Mouse (Mus musculus) lung, postnatal 0 days (tissue): ENCODE data around the gene Adamts4. TPM values are rescaled to one million over a fixed set of nuclear protein-coding genes. Genes with fewer than 3 reads are reported as not detected.
A peak's percentile ranks its signal among the peaks of the same experiment; 100 is the strongest.

Experiments used
- ATAC-seq: fragments of 200-750 bp; cut with Nextera tagmentation; 2 replicates; pipeline ENCODE4 v1.8.0; 2017; ENCODE audit warnings: moderate library complexity
- DNase-seq: peaks from one replicate; pipeline ENCODE4 v3.0.0-alpha.2; 2016; ENCODE audit warnings: low spot score
- H3K27ac ChIP-seq: fragments of 300-500 bp; sonication (generic); 2 replicates; pipeline ENCODE4 v1.5.1; 2014; ENCODE audit warnings: antibody characterized with exemption, mild to moderate bottlenecking, low read length, mixed read lengths
- H3K27me3 ChIP-seq: fragments of 300-500 bp; sonication (generic); replicated peaks from 2 replicates; pipeline ENCODE4 v1.6.1; 2014; ENCODE audit warnings: low read length, mixed read lengths; ENCODE audit not compliant: insufficient read depth
- H3K36me3 ChIP-seq: fragments of 300-500 bp; sonication (generic); 2 replicates; pipeline ENCODE4 v1.6.1; 2014; ENCODE audit warnings: low read length, mixed read lengths; ENCODE audit not compliant: insufficient read depth
- H3K4me1 ChIP-seq: fragments of 300-500 bp; sonication (generic); 2 replicates; pipeline ENCODE4 v1.6.1; 2014; ENCODE audit warnings: antibody characterized with exemption, low read depth, low read length, mixed read lengths; ENCODE audit not compliant: insufficient read depth
- H3K4me2 ChIP-seq: fragments of 300-500 bp; sonication (generic); replicated peaks from 2 replicates; pipeline ENCODE4 v1.6.1; 2014; ENCODE audit warnings: low read depth, mild to moderate bottlenecking, low read length, moderate library complexity, mixed read lengths
- H3K4me3 ChIP-seq: fragments of 300-500 bp; sonication (generic); 2 replicates; pipeline ENCODE4 v1.5.1; 2014; ENCODE audit warnings: low read depth, low read length
- H3K9ac ChIP-seq: fragments of 300-500 bp; sonication (generic); replicated peaks from 2 replicates; pipeline ENCODE4 v1.6.1; 2014; ENCODE audit warnings: low read depth, mild to moderate bottlenecking
- H3K9me3 ChIP-seq: fragments of 300-500 bp; sonication (generic); 2 replicates; pipeline ENCODE4 v1.6.1; 2016; ENCODE audit warnings: low read length, mixed read lengths
- CTCF ChIP-seq: IDR thresholded peaks from 2 replicates; pipeline ENCODE4 v1.5.1; 2016; ENCODE audit warnings: antibody characterized with exemption, mild to moderate bottlenecking
- EP300 ChIP-seq: IDR thresholded peaks from 2 replicates; pipeline ENCODE4 v1.6.1; 2016; ENCODE audit warnings: antibody characterized with exemption, mild to moderate bottlenecking, control low read depth
- WGBS: fragments of 180-500 bp; shearing (Covaris S2); extraction: QIAGEN DNeasy Blood & Tissue Kit; methylation state at CpG from one replicate; pipeline ENCODE4 v1.1.7; 2014; 5-methylcytosine and 5-hydroxymethylcytosine counted together
- polyA plus RNA-seq: library from polyadenylated mRNA; unstranded; fragments of >200 nt; fragmentation: Nextera tagmentation; extraction: Ambion mirVana; gene quantifications from 2 replicates; pipeline ENCODE4 v1.2.1, GENCODE M21; 2015

The Adamts4 gene
- polyA plus RNA-seq, 1 experiment from 2014 or later, result 2.7 TPM

GRCm38 (mm10) chr1:171234538-171234937 is 15.7 kb upstream of the Adamts4 start:
- H3K36me3 ChIP-seq, result peaks cover 38% of the 10 kb centered on the region
- no peak overlapping the region for H3K4me3 ChIP-seq
- 83% methylated on average over 4 of the region's 4 CpGs for WGBS
- H3K9ac ChIP-seq, result no peak overlapping the region
- no peaks in the 10 kb centered on the region for H3K27me3 ChIP-seq
- H3K27ac ChIP-seq, result peak overlapping the region; percentile 87; the same call in 1 of the 2 replicates
- TF ChIP-seq CTCF, result no peak
- TF ChIP-seq EP300, result no peak
- no peaks in the 10 kb centered on the region for H3K9me3 ChIP-seq
- ATAC-seq (no peak), DNase-seq (no peak)
- no peak overlapping the region for H3K4me2 ChIP-seq
- no peaks in the 10 kb centered on the region for H3K4me1 ChIP-seq

GRCm38 (mm10) chr1:171235791-171236190 is 14.4 kb upstream of the Adamts4 start:
- Histone ChIP-seq H3K4me3 (no peak overlapping the region), H3K27ac (no peak overlapping the region), H3K9me3 (no peaks in the 10 kb centered on the region), H3K4me2 (no peak overlapping the region), H3K4me1 (0 out of 2 replicates have a peak, but pooled peaks cover 3% of the 10 kb centered on the region), H3K36me3 (peaks cover 40% of the 10 kb centered on the region), H3K27me3 (no peaks in the 10 kb centered on the region), H3K9ac (no peak overlapping the region)
- 74% methylated on average over 4 of the region's 4 CpGs for WGBS
- no peak for TF ChIP-seq EP300
- TF ChIP-seq CTCF, result no peak
- DNase-seq (no peak), ATAC-seq (no peak)

DNA sequence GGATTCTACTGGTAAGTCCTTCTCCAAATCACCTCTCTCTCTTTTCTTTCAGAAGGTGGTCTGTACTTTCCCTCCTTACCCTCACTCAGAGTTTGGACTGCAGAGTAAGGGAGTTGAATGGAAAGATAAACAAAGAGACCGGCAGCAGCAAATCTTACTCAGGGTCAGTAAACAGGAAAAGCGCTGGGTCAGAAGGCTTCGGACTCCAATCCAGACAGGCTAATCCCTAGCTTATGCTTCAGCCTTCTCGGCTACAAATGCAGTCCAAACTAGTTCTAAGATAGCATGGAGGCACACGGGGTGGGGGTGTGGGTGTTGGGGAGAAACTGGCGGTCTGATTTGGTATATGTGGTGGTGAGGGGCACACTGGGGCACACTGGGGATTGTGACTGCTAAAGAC is 12.8 kb upstream of the Adamts4 start:
- no peak overlapping the region for H3K27ac ChIP-seq
- no peak overlapping the region for H3K9ac ChIP-seq
- ATAC-seq (no peak), DNase-seq (no peak)
- no peak overlapping the region for H3K4me2 ChIP-seq
- H3K4me3 ChIP-seq, result no peak overlapping the region
- whole genome bisulfite sequencing, result 68% methylated on average over 6 of the region's 6 CpGs
- peaks cover 40% of the 10 kb centered on the region for H3K36me3 ChIP-seq
- TF ChIP-seq CTCF (no peak), EP300 (no peak)
- H3K27me3 ChIP-seq, result no peaks in the 10 kb centered on the region
- H3K4me1 ChIP-seq, result 0 out of 2 replicates have a peak, but pooled peaks cover 3% of the 10 kb centered on the region
- H3K9me3 ChIP-seq, result no peaks in the 10 kb centered on the region

DNA sequence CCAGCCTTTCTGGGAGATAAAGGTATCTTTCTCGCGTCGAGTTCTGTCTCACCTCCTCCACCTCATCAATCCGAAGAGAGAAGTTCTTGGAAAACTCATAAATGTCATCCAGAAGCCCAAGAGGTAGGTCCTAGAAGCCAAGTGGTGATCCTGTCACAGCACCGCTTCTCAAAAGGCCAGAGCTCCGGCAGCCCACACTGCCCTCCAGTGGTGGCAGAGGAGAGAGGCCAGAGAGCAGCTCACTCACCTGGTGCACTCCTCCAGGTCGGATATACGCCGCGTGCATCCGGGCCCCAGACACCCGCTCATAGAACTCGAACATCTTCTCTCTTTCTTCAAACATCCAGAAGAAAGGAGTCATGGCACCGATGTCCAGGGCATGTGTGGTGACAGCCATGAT is 11.8 kb upstream of the Adamts4 start:
- DNase-seq (peak; percentile 71), ATAC-seq (peak; percentile 43)
- Histone ChIP-seq H3K27ac (no peak overlapping the region), H3K36me3 (peaks cover 40% of the 10 kb centered on the region), H3K4me2 (no peak overlapping the region), H3K4me3 (no peak overlapping the region), H3K9ac (no peak overlapping the region), H3K4me1 (0 out of 2 replicates have a peak, but pooled peaks cover 3% of the 10 kb centered on the region), H3K27me3 (no peaks in the 10 kb centered on the region), H3K9me3 (no peaks in the 10 kb centered on the region)
- no peak for TF ChIP-seq EP300
- TF ChIP-seq CTCF, result peak; percentile 91
- 70% methylated on average over 14 of the region's 14 CpGs for WGBS

GRCm38 (mm10) chr1:171239992-171240744 is 10.1 kb upstream of the Adamts4 start:
- Histone ChIP-seq H3K9ac (no peak overlapping the region), H3K4me2 (no peak overlapping the region), H3K27ac (peak overlapping the region; percentile 74), H3K4me1 (0 out of 2 replicates have a peak, but pooled peaks cover 3% of the 10 kb centered on the region), H3K27me3 (no peaks in the 10 kb centered on the region), H3K9me3 (no peaks in the 10 kb centered on the region), H3K4me3 (no peak overlapping the region), H3K36me3 (peaks cover 38% of the 10 kb centered on the region)
- DNase-seq (peak; percentile 87), ATAC-seq (peak; percentile 89)
- 66% methylated on average over 15 of the region's 15 CpGs for WGBS
- no peak for TF ChIP-seq CTCF
- TF ChIP-seq EP300, result peak; percentile 99

GRCm38 (mm10) chr1:171240911-171241310 is 9.3 kb upstream of the Adamts4 start:
- DNase-seq, result no peak
- 92% methylated on average over 10 of the region's 10 CpGs for WGBS
- Histone ChIP-seq H3K27me3 (no peaks in the 10 kb centered on the region), H3K4me3 (no peak overlapping the region), H3K4me2 (no peak overlapping the region), H3K27ac (peak overlapping the region; percentile 62), H3K9me3 (no peaks in the 10 kb centered on the region), H3K9ac (no peak overlapping the region), H3K4me1 (0 out of 2 replicates have a peak, but pooled peaks cover 4% of the 10 kb centered on the region), H3K36me3 (peaks cover 31% of the 10 kb centered on the region)
- TF ChIP-seq EP300, result no peak
- TF ChIP-seq CTCF, result no peak
- no peak for ATAC-seq
